Mouse (Mus musculus) granulocyte monocyte progenitor cell, adult 5-6 weeks (primary cell): ENCODE measurements around the gene Arhgef10l. TPM values are rescaled to one million over a fixed set of nuclear protein-coding genes. Genes with fewer than 3 reads are reported as not detected.

Experiments
- ATAC-seq: replicated peaks from 2 replicates; pipeline ENCODE4 v1.8.0; 2016; ENCODE audit warnings: mild to moderate bottlenecking, moderate TSS enrichment, inconsistent platforms; ENCODE audit not compliant: poor library complexity, severe bottlenecking
- total RNA-seq, 2 experiments: library from RNA; stranded (forward) in 1 of 2; stranded (reverse) in 1 of 2; fragments of 200-712, 200-1000 nt in 1 of 2; fragments of >200 nt in 1 of 2; fragmentation: Nextera tagmentation in 1 of 2; gene quantifications; 2 replicates each; pipeline ENCODE4 v1.2.3; 2014 to 2017

Arhgef10l gene
- total RNA-seq, 2 experiments from 2014 or later, result 6.0 to 7.2 TPM

GRCm38 (mm10) chr4:140550670-140551069 lies 115.1 kb downstream of the Arhgef10l start:
- no peak for ATAC-seq

GRCm38 (mm10) chr4:140549975-140550374 lies 115.8 kb downstream of the Arhgef10l start:
- ATAC-seq, result no peak

- ATAC-seq, result peak; percentile 54; the same call in 1 of the 2 replicates
These were observed 118.3 kb downstream of the Arhgef10l start for GRCm38 (mm10) chr4:140547488-140547887.

GRCm38 (mm10) chr4:140539125-140539524 lies 126.7 kb downstream of the Arhgef10l start:
- peak; percentile 60 for ATAC-seq

DNA sequence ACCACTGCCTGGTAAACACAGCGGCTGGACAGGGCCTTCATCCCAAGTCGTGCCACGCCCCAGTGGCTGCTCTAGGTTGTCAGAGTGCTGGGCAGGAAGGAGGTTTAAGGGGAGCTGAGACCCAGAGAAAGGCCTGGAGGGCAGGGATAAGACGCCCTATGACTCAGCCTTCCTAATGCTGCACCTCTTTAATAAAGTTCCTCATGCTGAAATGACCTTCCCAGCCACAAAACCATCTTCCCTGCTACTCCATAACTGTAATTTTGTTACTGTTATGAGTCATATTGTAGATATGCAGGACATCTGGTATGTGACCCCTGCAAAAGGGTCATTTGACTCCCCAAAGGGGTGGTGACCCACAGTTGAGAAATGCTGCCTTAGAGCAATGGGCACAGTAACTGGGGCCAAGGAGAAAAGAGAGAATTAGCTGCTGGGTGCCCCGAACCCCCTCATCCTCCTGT lies 128.2 kb downstream of the Arhgef10l start:
- ATAC-seq, result no peak

DNA sequence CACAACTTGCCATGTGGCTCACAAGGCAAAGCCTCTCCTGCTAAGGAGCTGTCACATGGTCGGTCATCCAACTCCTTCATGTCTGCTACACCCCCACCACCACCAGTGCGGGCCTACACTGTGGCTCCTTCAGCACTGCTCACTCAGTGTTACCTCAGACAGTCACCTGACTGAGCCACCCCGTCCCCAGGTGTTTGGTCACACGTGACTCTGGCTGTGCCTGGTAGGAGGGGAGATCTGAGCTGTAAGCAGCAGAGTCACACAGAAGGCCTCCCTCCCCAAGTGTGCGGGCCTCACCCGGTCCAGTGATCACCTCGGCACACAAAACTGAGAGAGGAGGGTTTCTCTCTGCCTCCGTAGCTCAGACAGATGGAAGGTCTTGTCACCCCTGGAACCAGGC lies 130.5 kb downstream of the Arhgef10l start:
- no peak for ATAC-seq

DNA sequence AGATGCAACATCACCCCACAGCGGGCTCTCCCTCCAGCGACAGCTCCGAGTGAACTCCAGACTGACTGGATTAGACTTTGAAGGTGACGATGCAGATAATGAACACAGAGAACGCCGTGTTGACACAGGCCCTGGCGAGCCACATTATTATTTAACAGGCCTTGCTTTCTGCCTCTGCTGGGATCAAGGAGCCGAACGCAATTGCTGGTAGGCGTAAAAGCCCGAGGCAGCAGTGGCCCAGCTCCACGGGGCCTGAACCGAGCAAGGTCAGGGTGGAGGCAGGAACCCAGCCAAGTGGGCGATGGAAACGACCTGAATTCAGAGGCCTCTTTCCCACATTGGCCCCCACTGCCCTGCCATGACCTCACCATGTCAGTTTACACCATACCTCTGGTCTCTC lies 133.5 kb downstream of the Arhgef10l start:
- no peak for ATAC-seq

GRCm38 (mm10) chr4:140531024-140531423 lies 134.8 kb downstream of the Arhgef10l start:
- ATAC-seq, result peak; percentile 31; the same call in 1 of the 2 replicates

GRCm38 (mm10) chr4:140529735-140530134 lies 136.1 kb downstream of the Arhgef10l start:
- ATAC-seq, result no peak

- no peak for ATAC-seq
These were observed 137.4 kb downstream of the Arhgef10l start for GRCm38 (mm10) chr4:140528443-140528842.

DNA sequence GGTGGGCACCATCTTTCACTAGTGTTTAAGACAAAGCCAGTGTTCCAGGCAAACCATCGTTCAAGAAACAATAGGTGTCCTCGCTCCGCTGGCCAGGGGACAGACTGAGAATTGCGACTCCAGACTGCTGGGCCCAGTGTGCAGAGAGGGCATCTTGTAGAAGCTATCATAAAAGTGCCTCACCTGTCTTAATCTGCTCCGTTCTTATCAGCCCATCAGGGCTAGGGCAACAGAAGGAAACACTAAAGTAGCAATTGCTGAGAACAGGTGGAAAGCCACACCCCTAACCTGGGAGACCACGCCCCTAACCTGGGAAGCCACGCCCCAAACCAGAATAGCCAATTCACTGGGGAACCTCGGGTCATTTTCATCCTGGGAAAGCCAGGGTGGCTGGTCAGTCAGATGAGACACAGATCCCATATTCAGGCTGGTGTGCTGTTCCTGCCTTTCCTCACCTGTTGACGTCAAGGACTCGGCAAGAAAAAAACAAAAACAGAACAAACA lies 140.1 kb downstream of the Arhgef10l start:
- no peak for ATAC-seq

DNA sequence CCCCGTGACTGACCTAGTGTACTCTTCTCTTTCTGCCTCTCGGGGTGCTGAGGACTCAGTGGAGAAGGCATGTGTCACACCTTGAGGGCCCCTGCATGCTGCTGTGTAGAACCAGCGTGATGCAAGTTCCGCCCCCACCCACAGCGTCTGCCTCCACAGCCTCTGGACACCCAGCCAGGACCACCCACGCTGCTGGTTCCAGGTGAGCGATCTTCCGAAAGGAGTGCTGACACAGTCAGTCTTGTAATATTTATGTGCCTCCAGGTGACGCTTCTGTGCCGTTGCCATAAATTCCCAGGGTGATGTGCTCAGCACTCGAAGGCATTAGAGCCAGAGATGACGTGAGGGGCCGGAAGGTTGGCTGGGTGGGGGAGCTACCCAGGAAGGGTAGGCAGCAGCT lies 140.9 kb downstream of the Arhgef10l start:
- ATAC-seq, result no peak

- no peak for ATAC-seq
These were observed 142.9 kb downstream of the Arhgef10l start for GRCm38 (mm10) chr4:140522873-140523272.

DNA sequence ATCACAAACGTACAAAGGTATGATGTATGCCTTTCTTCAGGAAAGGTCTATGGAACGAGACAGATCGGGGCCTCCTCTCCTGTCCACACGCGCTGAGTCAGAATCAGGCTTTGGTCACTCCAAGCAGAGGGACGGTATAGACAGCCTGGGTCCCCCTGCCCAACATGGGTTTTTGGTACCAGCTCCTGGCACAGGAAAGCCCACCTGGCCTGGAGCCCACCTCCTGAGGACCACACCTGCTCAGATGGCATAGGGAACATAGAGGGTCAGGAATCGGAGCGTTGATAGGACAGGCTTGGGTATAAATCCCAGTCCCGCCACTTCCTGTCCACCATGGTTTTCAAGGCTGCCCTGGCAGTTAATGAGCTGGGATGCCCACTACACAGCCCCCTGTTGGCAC lies 145.1 kb downstream of the Arhgef10l start:
- ATAC-seq, result no peak

GRCm38 (mm10) chr4:140513797-140514196 lies 152.0 kb downstream of the Arhgef10l start:
- ATAC-seq, result no peak

- no peak for ATAC-seq
These were observed 156.0 kb downstream of the Arhgef10l start for GRCm38 (mm10) chr4:140509856-140510255.

DNA sequence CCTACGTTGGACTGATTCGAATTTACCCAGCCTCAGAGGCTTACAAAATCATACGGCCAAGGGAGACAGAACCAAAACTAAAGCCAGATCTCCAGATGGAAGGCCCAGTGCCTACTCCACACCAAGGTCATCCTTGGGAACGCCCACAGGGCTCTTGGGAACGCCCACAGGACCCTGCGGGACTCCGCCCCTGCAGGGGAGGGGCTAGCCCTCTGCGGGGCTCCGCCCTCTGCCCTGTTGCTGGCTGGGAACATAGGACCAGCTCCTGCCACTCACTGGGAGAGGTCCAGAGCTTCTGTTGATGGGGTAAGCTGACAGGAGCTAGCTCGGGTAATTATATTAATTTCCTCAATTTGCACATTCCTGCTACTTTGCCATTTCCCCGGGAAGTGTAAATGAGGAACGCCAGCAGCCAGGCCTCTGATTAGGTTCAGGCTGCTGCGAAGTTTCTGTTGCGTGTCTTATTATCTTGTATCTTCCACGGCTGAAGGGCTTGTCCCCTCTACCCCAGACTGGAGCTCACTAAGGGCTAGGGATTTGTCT lies 158.6 kb downstream of the Arhgef10l start:
- peak; percentile 46 for ATAC-seq

DNA sequence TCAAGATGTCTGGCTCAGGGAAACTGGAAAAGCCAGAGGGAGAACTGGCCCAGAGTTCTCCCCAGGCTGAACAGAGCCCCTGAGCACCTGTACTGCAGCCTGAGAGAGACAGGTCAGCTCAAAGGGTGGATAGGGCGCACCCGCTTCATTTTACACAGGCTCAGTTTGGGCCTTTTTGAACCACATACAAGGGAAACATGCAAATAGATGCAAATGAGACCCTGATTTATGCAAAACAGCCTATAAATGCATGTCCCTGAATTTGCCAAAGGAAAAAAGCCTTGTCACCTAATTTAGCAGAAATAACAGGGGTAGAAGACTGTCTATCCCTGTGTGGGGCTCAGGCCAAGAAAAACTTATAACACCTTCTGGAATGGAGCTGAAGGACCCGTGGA lies 160.2 kb downstream of the Arhgef10l start:
- ATAC-seq, result no peak

GRCm38 (mm10) chr4:140504921-140505607 lies 160.7 kb downstream of the Arhgef10l start:
- no peak for ATAC-seq

GRCm38 (mm10) chr4:140504067-140504913 lies 161.5 kb downstream of the Arhgef10l start:
- no peak for ATAC-seq

DNA sequence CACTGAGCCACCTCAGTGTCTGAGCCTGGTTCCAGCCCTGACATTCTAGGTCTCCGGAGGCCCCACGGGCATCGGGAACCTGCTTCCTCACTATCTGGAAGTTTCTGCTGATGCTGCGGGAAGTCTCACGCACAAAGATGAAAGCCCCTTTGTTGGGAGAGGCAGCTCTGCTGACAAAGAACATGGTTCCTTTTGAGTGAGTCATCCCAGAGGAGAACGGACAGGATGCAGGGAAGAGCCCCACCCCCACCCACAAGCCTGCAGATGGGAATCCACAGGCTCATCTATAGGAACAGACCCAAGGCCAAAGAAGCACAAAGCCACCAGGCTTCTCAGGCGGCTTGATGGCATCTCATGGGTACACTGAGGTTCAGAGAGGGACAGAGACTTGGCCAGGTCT lies 165.0 kb downstream of the Arhgef10l start:
- ATAC-seq, result no peak
